Mouse (Mus musculus) myocyte (in vitro differentiated cells): Measurements from ENCODE around the gene Zswim3.

ENCODE experiments used
- CEBPB ChIP-seq: IDR thresholded peaks from 2 replicates; pipeline ENCODE4 v1.6.1; 2011; ENCODE audit warnings: mild to moderate bottlenecking, moderate library complexity; ENCODE audit not compliant: poor library complexity, insufficient read depth, severe bottlenecking
- E2F4 ChIP-seq: IDR thresholded peaks from one replicate; pipeline ENCODE4 v1.6.1; 2011; ENCODE audit warnings: mild to moderate bottlenecking, control low read depth, moderate library complexity; ENCODE audit not compliant: insufficient read depth
- MAX ChIP-seq: IDR thresholded peaks from one replicate; pipeline ENCODE4 v1.6.1; 2011; ENCODE audit warnings: low read depth, mild to moderate bottlenecking, control low read depth
- MYOD1 ChIP-seq, 3 experiments: IDR thresholded peaks; one replicate each; pipeline ENCODE4 v1.6.1; 2011; ENCODE audit warnings: control low read depth in 2 of 3, low read depth in 2 of 3, mild to moderate bottlenecking in 2 of 3, moderate library complexity in 1 of 3; ENCODE audit not compliant: insufficient read length in 2 of 3, control insufficient read depth in 1 of 3
- MYOG ChIP-seq, 3 experiments: IDR thresholded peaks; one replicate each; pipeline ENCODE4 v1.6.1; 2011; ENCODE audit warnings: control low read depth in 2 of 3, low read depth in 2 of 3, mild to moderate bottlenecking in 2 of 3; ENCODE audit not compliant: insufficient read length in 2 of 3, control insufficient read depth in 1 of 3, insufficient read depth in 1 of 3
- POLR2A ChIP-seq: IDR thresholded peaks from one replicate; pipeline ENCODE4 v1.6.1; 2011; ENCODE audit warnings: low read depth, mild to moderate bottlenecking, control low read depth, moderate library complexity; ENCODE audit not compliant: insufficient read length
- POLR2AphosphoS2 ChIP-seq: IDR thresholded peaks from one replicate; pipeline ENCODE4 v1.6.1; 2011; ENCODE audit warnings: low read depth, control low read depth; ENCODE audit not compliant: insufficient read length
- SRF ChIP-seq: IDR thresholded peaks from one replicate; pipeline ENCODE4 v1.6.1; 2011; ENCODE audit warnings: low read depth; ENCODE audit not compliant: control insufficient read depth, insufficient read length
- TCF12 ChIP-seq: IDR thresholded peaks from one replicate; pipeline ENCODE4 v1.6.1; 2011; ENCODE audit warnings: mild to moderate bottlenecking, control low read depth; ENCODE audit not compliant: poor library complexity, insufficient read depth, severe bottlenecking
- USF1 ChIP-seq: IDR thresholded peaks from one replicate; pipeline ENCODE4 v1.6.1; 2011; ENCODE audit warnings: low read depth, mild to moderate bottlenecking, control low read depth, moderate library complexity

DNA sequence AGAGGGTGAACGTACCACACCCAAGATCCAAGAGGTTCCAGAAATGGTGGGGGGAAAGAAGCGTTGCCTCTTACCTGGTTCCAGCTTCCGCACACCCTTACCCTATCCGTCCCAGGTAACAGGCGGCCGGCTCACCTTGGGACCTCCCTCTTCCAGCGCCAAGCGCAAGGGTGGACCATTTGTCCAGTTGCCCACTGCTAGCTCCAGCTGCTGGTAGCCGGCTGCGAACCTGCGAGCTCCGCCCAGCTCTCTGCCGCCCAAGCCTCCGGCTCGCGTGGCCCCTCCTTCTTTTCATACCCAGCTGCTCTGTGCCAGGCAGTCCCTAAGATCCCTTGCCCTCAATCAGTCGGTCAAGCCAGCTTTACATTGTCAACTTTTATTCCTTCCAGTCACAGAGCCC lies 28.1 kb upstream of the Zswim3 start:
- no peak for TF ChIP-seq POLR2A
- no peak for TF ChIP-seq MAX
- no peak for TF ChIP-seq MYOG (IDR thresholded peaks at IDR 0.05; ENCODE audit: control insufficient read depth in 1 of 3, insufficient read depth in 1 of 3, insufficient read length in 2 of 3, low read depth in 2 of 3)
- TF ChIP-seq POLR2AphosphoS2 = peak; percentile 56
- TF ChIP-seq MYOD1 (IDR thresholded peaks at IDR 0.05; ENCODE audit: control insufficient read depth in 1 of 3, insufficient read length in 2 of 3, low read depth in 2 of 3) = no peak
- no peak for TF ChIP-seq USF1
- TF ChIP-seq E2F4 = no peak
- no peak for TF ChIP-seq TCF12
- no peak for TF ChIP-seq CEBPB
- TF ChIP-seq SRF = no peak
